Mouse (Mus musculus): Measurements from ENCODE around the gene Bex2. TPM values are rescaled to one million over a fixed set of nuclear protein-coding genes. Genes with fewer than 3 reads are reported as not detected.
"Not testable (repeated sequence)": the region's sequence is repeated elsewhere in the genome, so short reads cannot be mapped to it uniquely, and the experiment has no call there.

The Bex2 gene
- polyA plus RNA-seq (2015; fragmentation: Nextera tagmentation; extraction: Ambion mirVana) = 53.0 and 60.7 TPM in 2 replicates

GRCm38 (mm10) chrX:136068020-136068419 is at the start of gene Bex2:
Bex2 (minus strand) TSS chrX:136068236.
- H3K27ac ChIP-seq, H3K36me3 ChIP-seq, H3K9me3 ChIP-seq, H3K4me1 ChIP-seq, H3K9ac ChIP-seq, H3K27me3 ChIP-seq: not testable (repeated sequence)
- WGBS = 33% methylated on average over 1 of the region's 32 CpGs
- ATAC-seq (ENCODE audit: borderline replicate concordance, extremely low read depth, low FRiP score, low TSS enrichment) = peak; percentile 97
- Histone ChIP-seq H3K4me3 (peak within 1 kb of the TSS; percentile 32), H3K4me2 (peak within 1 kb of the TSS; percentile 47)

GRCm38 (mm10) chrX:136115419-136115961 is 47.5 kb upstream of the Bex2 start:
- Histone ChIP-seq H3K4me3 (peak overlapping the region; percentile 39), H3K36me3 (no peaks in the 10 kb centered on the region), H3K27me3 (peaks cover 11% of the 10 kb centered on the region; the same call in 1 of the 2 replicates), H3K9me3 (no peaks in the 10 kb centered on the region), H3K27ac (no peak overlapping the region), H3K4me2 (peak overlapping the region; percentile 63), H3K9ac (no peak overlapping the region), H3K4me1 (no peaks in the 10 kb centered on the region)
- WGBS = 19% methylated on average over 23 of the region's 23 CpGs
- peak; percentile 93 for ATAC-seq (ENCODE audit: borderline replicate concordance, extremely low read depth, low FRiP score, low TSS enrichment)

- Histone ChIP-seq H3K36me3 (no peaks in the 10 kb centered on the region), H3K27me3 (peaks cover 11% of the 10 kb centered on the region; the same call in 1 of the 2 replicates), H3K4me2 (peak overlapping the region; percentile 63; the same call in 1 of the 2 replicates), H3K4me1 (no peaks in the 10 kb centered on the region), H3K27ac (no peak overlapping the region), H3K9me3 (no peaks in the 10 kb centered on the region), H3K9ac (no peak overlapping the region), H3K4me3 (peak overlapping the region; percentile 39; the same call in 1 of the 2 replicates)
- WGBS = 29% methylated on average over 4 of the region's 4 CpGs
- ATAC-seq (ENCODE audit: borderline replicate concordance, extremely low read depth, low FRiP score, low TSS enrichment) = no peak
Observed at GRCm38 (mm10) chrX:136115015-136115414, 47.0 kb upstream of the Bex2 start.

GRCm38 (mm10) chrX:136107942-136108341 is 39.9 kb upstream of the Bex2 start:
- H3K9me3 ChIP-seq = no peaks in the 10 kb centered on the region
- peaks cover 14% of the 10 kb centered on the region; the same call in 1 of the 2 replicates for H3K27me3 ChIP-seq
- ATAC-seq (ENCODE audit: borderline replicate concordance, extremely low read depth, low FRiP score, low TSS enrichment) = no peak
- no peak overlapping the region for H3K9ac ChIP-seq
- 34% methylated on average over 6 of the region's 6 CpGs for WGBS
- no peak overlapping the region for H3K4me2 ChIP-seq
- no peak overlapping the region for H3K4me3 ChIP-seq
- no peaks in the 10 kb centered on the region for H3K4me1 ChIP-seq
- H3K27ac ChIP-seq = no peak overlapping the region
- H3K36me3 ChIP-seq = no peaks in the 10 kb centered on the region

GRCm38 (mm10) chrX:136104724-136105088 is 36.7 kb upstream of the Bex2 start:
- H3K4me2 ChIP-seq = no peak overlapping the region
- no peaks in the 10 kb centered on the region for H3K36me3 ChIP-seq
- H3K9ac ChIP-seq = no peak overlapping the region
- no peaks in the 10 kb centered on the region for H3K9me3 ChIP-seq
- 58% methylated on average over 3 of the region's 3 CpGs for WGBS
- H3K4me3 ChIP-seq = no peak overlapping the region
- no peak overlapping the region for H3K27ac ChIP-seq
- no peak for ATAC-seq (ENCODE audit: borderline replicate concordance, extremely low read depth, low FRiP score, low TSS enrichment)
- peaks cover 3% of the 10 kb centered on the region; the same call in 1 of the 2 replicates for H3K27me3 ChIP-seq
- no peaks in the 10 kb centered on the region for H3K4me1 ChIP-seq

- peaks cover 3% of the 10 kb centered on the region; the same call in 1 of the 2 replicates for H3K27me3 ChIP-seq
- no peak overlapping the region for H3K9ac ChIP-seq
- H3K27ac ChIP-seq = no peak overlapping the region
- H3K36me3 ChIP-seq = no peaks in the 10 kb centered on the region
- no peak overlapping the region for H3K4me2 ChIP-seq
- H3K4me1 ChIP-seq = no peaks in the 10 kb centered on the region
- ATAC-seq (ENCODE audit: borderline replicate concordance, extremely low read depth, low FRiP score, low TSS enrichment) = no peak
- WGBS = 61% methylated on average over 4 of the region's 4 CpGs
- H3K9me3 ChIP-seq = no peaks in the 10 kb centered on the region
- no peak overlapping the region for H3K4me3 ChIP-seq
Observed at GRCm38 (mm10) chrX:136104046-136104723, 36.1 kb upstream of the Bex2 start.

- WGBS = 44% methylated on average over 2 of the region's 2 CpGs
- ATAC-seq (ENCODE audit: borderline replicate concordance, extremely low read depth, low FRiP score, low TSS enrichment) = no peak
- no peak overlapping the region for H3K27ac ChIP-seq
- H3K36me3 ChIP-seq = no peaks in the 10 kb centered on the region
- H3K27me3 ChIP-seq = no peaks in the 10 kb centered on the region
- no peak overlapping the region for H3K4me3 ChIP-seq
- no peak overlapping the region for H3K4me2 ChIP-seq
- no peaks in the 10 kb centered on the region for H3K4me1 ChIP-seq
- H3K9me3 ChIP-seq = no peaks in the 10 kb centered on the region
- no peak overlapping the region for H3K9ac ChIP-seq
Observed at GRCm38 (mm10) chrX:136094421-136094820, 26.4 kb upstream of the Bex2 start.

- ATAC-seq (ENCODE audit: borderline replicate concordance, extremely low read depth, low FRiP score, low TSS enrichment) = no peak
- Histone ChIP-seq H3K9me3 (no peaks in the 10 kb centered on the region), H3K9ac (no peak overlapping the region), H3K36me3 (no peaks in the 10 kb centered on the region), H3K27ac (no peak overlapping the region), H3K27me3 (no peaks in the 10 kb centered on the region), H3K4me3 (no peak overlapping the region), H3K4me2 (no peak overlapping the region), H3K4me1 (no peaks in the 10 kb centered on the region)
- 8% methylated on average over 2 of the region's 2 CpGs for WGBS
Observed at GRCm38 (mm10) chrX:136092497-136093279, 24.7 kb upstream of the Bex2 start.

- WGBS = 79% methylated on average over 9 of the region's 9 CpGs
- H3K27me3 ChIP-seq = no peaks in the 10 kb centered on the region
- no peaks in the 10 kb centered on the region for H3K36me3 ChIP-seq
- no peaks in the 10 kb centered on the region for H3K9me3 ChIP-seq
- H3K4me3 ChIP-seq = no peak within 1 kb of the TSS
- no peak within 1 kb of the TSS for H3K27ac ChIP-seq
- no peak within 1 kb of the TSS for H3K4me2 ChIP-seq
- ATAC-seq (ENCODE audit: borderline replicate concordance, extremely low read depth, low FRiP score, low TSS enrichment) = no peak
- no peaks in the 10 kb centered on the region for H3K4me1 ChIP-seq
- no peak within 1 kb of the TSS for H3K9ac ChIP-seq
Observed at GRCm38 (mm10) chrX:136085155-136085554, 17.1 kb upstream of the Bex2 start, which contains the start of gene Nxf3. Nxf3 (minus strand) TSS chrX:136085255.

GRCm38 (mm10) chrX:136067201-136067991 is 640 bp downstream of the Bex2 start:
- H3K36me3 ChIP-seq, H3K4me1 ChIP-seq, H3K27ac ChIP-seq, H3K27me3 ChIP-seq, H3K9ac ChIP-seq, H3K9me3 ChIP-seq: not testable (repeated sequence)
- H3K4me2 ChIP-seq = peak overlapping the region; percentile 47
- ATAC-seq (ENCODE audit: borderline replicate concordance, extremely low read depth, low FRiP score, low TSS enrichment) = peak; percentile 77
- H3K4me3 ChIP-seq = peak overlapping the region; percentile 32
- WGBS = 15% methylated on average over 12 of the region's 48 CpGs

- 53% methylated on average over 1 of the region's 1 CpGs for WGBS
- Histone ChIP-seq H3K4me3 (no peak overlapping the region), H3K4me2 (no peak overlapping the region), H3K9me3 (no peaks in the 10 kb centered on the region), H3K36me3 (no peaks in the 10 kb centered on the region), H3K4me1 (no peaks in the 10 kb centered on the region), H3K27ac (no peak overlapping the region), H3K9ac (no peak overlapping the region), H3K27me3 (no peaks in the 10 kb centered on the region)
- ATAC-seq (ENCODE audit: borderline replicate concordance, extremely low read depth, low FRiP score, low TSS enrichment) = no peak
Observed at GRCm38 (mm10) chrX:136060698-136061097, 7.3 kb downstream of the Bex2 start.

All from lung, embryonic 15.5 days (tissue).